Mouse (Mus musculus) megakaryocyte-erythroid progenitor cell, adult 5 weeks (primary cell): ENCODE measurements around the gene Hist1h2ac. TPM values are rescaled to one million over a fixed set of nuclear protein-coding genes. Genes with fewer than 3 reads are reported as not detected.

Experiments
- polyA plus RNA-seq: library from polyadenylated mRNA; stranded (reverse); fragments of >175 nt; gene quantifications from 2 replicates; pipeline ENCODE4 v1.2.3, GENCODE M21; 2012

Gene Hist1h2ac
- 7.2 TPM in 2 replicates for polyA plus RNA-seq

DNA sequence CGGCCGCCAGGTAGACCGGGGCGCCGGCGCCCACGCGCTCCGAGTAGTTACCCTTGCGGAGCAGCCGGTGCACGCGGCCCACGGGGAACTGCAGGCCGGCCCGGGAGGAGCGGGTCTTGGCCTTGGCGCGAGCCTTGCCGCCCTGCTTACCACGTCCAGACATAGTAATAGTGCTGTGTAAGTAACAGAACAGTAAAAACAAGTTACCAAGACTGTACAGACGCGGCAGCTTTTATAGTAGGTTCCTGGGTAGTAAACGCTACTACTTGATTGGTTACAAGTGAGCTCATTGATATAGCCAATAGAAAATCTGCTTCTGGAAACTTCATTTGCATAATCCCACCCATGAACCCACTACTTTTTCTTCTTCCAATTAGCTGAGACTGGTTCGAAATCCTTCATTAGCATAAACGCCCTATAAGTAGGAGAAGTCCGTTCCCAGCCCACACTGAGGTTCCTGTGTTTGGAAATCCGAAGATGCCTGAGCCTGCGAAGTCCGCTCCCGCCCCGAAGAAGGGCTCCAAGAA, at the start of gene Hist1h2ac, which contains the start of gene Hist1h2bc:
Gene Hist1h2ac (minus strand): TSS at position 194 of the 527 bp plus-strand sequence.
Gene Hist1h2bc (plus strand): TSS at position 445 of the 527 bp plus-strand sequence.

DNA sequence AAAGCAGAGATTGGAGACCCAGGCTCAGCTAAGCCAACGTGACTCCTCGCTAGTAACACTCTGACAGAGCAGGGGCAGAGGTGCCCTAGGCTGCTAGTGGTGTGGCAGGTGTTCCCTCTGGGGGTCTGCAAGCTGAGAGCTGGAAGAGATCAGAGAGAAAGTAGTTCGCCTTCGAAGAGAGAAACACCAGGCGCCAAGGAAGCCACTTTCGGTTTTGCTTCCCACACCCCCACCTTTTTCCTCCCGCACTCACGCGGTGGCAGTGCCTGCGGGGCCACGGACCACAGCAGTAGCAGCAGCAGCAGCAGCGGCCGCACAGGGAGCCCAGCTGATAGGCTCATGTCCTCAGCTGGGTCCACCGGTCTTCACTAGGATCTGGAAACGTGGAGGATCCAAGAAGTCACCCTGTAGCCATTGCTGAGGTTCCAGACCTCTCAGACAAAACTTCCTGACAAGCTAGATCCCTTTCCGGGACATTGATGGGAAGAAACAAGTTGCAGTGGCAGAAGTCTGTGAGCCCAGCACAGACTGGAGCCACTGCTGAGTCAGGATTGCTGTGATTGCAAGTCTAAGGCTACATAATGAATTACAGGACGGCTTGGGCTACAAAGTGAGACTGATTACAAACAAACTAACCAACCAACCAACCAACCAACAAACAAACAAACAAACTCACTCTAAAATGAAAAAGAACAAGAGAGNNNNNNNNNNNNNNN, 26.8 kb upstream of the Hist1h2ac start, which contains the start of gene Hfe:
Gene Hfe (minus strand): TSS at position 481 of the 716 bp plus-strand sequence.

DNA sequence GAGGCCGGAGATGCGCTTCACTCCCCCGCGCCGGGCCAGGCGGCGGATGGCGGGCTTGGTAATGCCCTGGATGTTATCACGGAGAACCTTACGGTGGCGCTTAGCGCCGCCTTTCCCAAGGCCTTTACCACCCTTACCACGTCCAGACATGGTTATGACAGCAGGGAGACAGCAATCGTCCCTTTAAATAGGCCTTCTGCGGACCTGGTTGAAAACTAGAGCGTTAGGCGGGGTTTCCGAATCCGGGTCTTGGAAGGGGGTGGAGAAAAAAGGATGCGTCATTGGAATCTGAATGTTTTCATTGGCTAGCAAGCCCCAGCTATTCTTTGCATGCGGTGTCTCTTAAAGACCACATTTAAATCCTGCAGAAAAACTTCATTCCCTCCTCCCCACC, 14.5 kb upstream of the Hist1h2ac start, which contains the start of gene Hist1h4c:
Gene Hist1h4c (minus strand): TSS at position 155 of the 394 bp plus-strand sequence.

DNA sequence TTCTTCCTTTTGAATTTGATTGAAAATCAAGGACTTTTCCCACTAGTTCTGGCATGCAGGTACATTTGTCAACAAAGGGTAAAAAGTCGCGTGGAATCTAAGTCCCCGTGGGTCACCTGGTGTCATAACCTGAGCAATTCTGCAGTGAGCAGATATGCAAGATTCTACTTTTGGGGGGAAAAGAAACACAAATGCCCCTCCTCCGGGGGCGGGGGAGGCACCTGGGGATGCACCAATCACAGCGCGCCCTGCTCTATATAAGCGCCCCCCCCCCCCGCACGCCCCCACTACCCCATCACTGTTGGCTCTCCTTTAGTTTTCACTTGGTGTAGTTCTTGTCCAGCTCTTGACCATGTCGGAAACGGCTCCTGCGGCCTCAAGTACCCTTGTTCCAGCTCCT, 11.8 kb upstream of the Hist1h2ac start, which contains the start of gene Hist1h1t:
Gene Hist1h1t (plus strand): TSS at position 301 of the 400 bp plus-strand sequence.

Other genes with a start within 250 kb of the Hist1h2ac start
- gene Btn1a1, start 218.0 kb downstream of the Hist1h2ac start, polyA plus RNA-seq = not detected in 2 replicates
- gene Btn2a2, start 195.1 kb downstream of the Hist1h2ac start, polyA plus RNA-seq = not detected in 2 replicates
- 33.5 and 38.6 TPM in 2 replicates for gene Hist1h4h, start 152.9 kb downstream of the Hist1h2ac start, polyA plus RNA-seq
- gene Hist1h2af, start 150.0 kb downstream of the Hist1h2ac start, polyA plus RNA-seq = 81.4 and 86.9 TPM in 2 replicates
- 19.0 and 22.6 TPM in 2 replicates for gene Hist1h3g, start 148.5 kb downstream of the Hist1h2ac start, polyA plus RNA-seq
- 2.5 and 3.3 TPM in 2 replicates for gene Hist1h2bh, start 140.6 kb downstream of the Hist1h2ac start, polyA plus RNA-seq
- 5.5 and 6.8 TPM in 2 replicates for gene Hist1h3f, start 139.9 kb downstream of the Hist1h2ac start, polyA plus RNA-seq
- gene Hist1h4f, start 132.3 kb downstream of the Hist1h2ac start, polyA plus RNA-seq = 13.2 and 18.3 TPM in 2 replicates
- gene Hist1h1d, start 130.7 kb downstream of the Hist1h2ac start, polyA plus RNA-seq = 0.77 and 1.7 TPM in 2 replicates
- 18.9 and 21.1 TPM in 2 replicates for gene Hist1h3e, start 121.6 kb downstream of the Hist1h2ac start, polyA plus RNA-seq
- gene Hist1h2ae, start 112.7 kb downstream of the Hist1h2ac start, polyA plus RNA-seq = 16.2 and 16.7 TPM in 2 replicates
- gene Hist1h2bg, start 112.6 kb downstream of the Hist1h2ac start, polyA plus RNA-seq = 46.4 and 66.4 TPM in 2 replicates
- gene Hist1h2bf, start 109.8 kb downstream of the Hist1h2ac start, polyA plus RNA-seq = 3.1 and 11.2 TPM in 2 replicates
- gene Hist1h2ad, start 109.6 kb downstream of the Hist1h2ac start, polyA plus RNA-seq = 5.5 and 5.7 TPM in 2 replicates
- 6.4 and 7.1 TPM in 2 replicates for gene Hist1h3d, start 108.2 kb downstream of the Hist1h2ac start, polyA plus RNA-seq
- 9.9 and 17.2 TPM in 2 replicates for gene Hist1h4d, start 102.3 kb downstream of the Hist1h2ac start, polyA plus RNA-seq
- 0.79 and 1.1 TPM in 2 replicates for gene Hist1h2be, start 62.8 kb downstream of the Hist1h2ac start, polyA plus RNA-seq
- 9.0 and 14.7 TPM in 2 replicates for gene Hist1h1e, start 61.4 kb downstream of the Hist1h2ac start, polyA plus RNA-seq
- 66.3 and 70.6 TPM in 2 replicates for gene Hist1h2bc, start 251 bp upstream of the Hist1h2ac start, polyA plus RNA-seq
- 0.27 TPM in 1 of 2 replicates, not detected in the other for gene Hist1h1t, start 11.9 kb upstream of the Hist1h2ac start, polyA plus RNA-seq
- gene Hist1h4c, start 14.5 kb upstream of the Hist1h2ac start, polyA plus RNA-seq = 4.5 and 10.6 TPM in 2 replicates
- 8.0 and 15.2 TPM in 2 replicates for gene Hfe, start 26.9 kb upstream of the Hist1h2ac start, polyA plus RNA-seq
- 100 and 116 TPM in 2 replicates for gene Hist1h1c, start 54.9 kb upstream of the Hist1h2ac start, polyA plus RNA-seq
- gene Hist1h3c, start 61.7 kb upstream of the Hist1h2ac start, polyA plus RNA-seq = 20.1 and 23.0 TPM in 2 replicates
- gene Hist1h2bb, start 62.8 kb upstream of the Hist1h2ac start, polyA plus RNA-seq = 11.2 and 22.3 TPM in 2 replicates
- gene Hist1h2ab, start 67.2 kb upstream of the Hist1h2ac start, polyA plus RNA-seq = 17.6 and 35.4 TPM in 2 replicates
- gene Hist1h3b, start 68.3 kb upstream of the Hist1h2ac start, polyA plus RNA-seq = 9.2 and 14.4 TPM in 2 replicates
- 13.8 and 16.1 TPM in 2 replicates for gene Hist1h4b, start 73.1 kb upstream of the Hist1h2ac start, polyA plus RNA-seq
- 16.8 and 23.1 TPM in 2 replicates for gene Hist1h4a, start 77.3 kb upstream of the Hist1h2ac start, polyA plus RNA-seq
- gene Hist1h3a, start 78.4 kb upstream of the Hist1h2ac start, polyA plus RNA-seq = 21.7 and 27.6 TPM in 2 replicates
- gene Hist1h1a, start 79.7 kb upstream of the Hist1h2ac start, polyA plus RNA-seq = 1.2 and 3.7 TPM in 2 replicates
- gene Trim38, start 86.0 kb upstream of the Hist1h2ac start, polyA plus RNA-seq = 0.08 TPM in 1 of 2 replicates, not detected in the other
- not detected in 2 replicates for gene Slc17a2, start 123.0 kb upstream of the Hist1h2ac start, polyA plus RNA-seq
- not detected in 2 replicates for gene Slc17a3, start 155.5 kb upstream of the Hist1h2ac start, polyA plus RNA-seq
- gene Slc17a1, start 183.8 kb upstream of the Hist1h2ac start, polyA plus RNA-seq = not detected in 2 replicates
- 0.01 TPM in 1 of 2 replicates, not detected in the other for gene Slc17a4, start 231.1 kb upstream of the Hist1h2ac start, polyA plus RNA-seq